Mouse (Mus musculus) myocyte (in vitro differentiated cells): ENCODE results near the gene Fcrlb. TPM values are rescaled to one million over a fixed set of nuclear protein-coding genes. Genes with fewer than 3 reads are reported as not detected.

Source experiments
- H3K27me3 ChIP-seq: one replicate; pipeline ENCODE4 v1.6.1; 2011; ENCODE audit not compliant: control insufficient read depth, insufficient read depth, insufficient read length
- H3K36me3 ChIP-seq: one replicate; pipeline ENCODE4 v1.6.1; 2011; ENCODE audit not compliant: control insufficient read depth, insufficient read depth
- H3K4me2 ChIP-seq: one replicate; pipeline ENCODE4 v1.6.1; 2011; ENCODE audit warnings: low read depth, control low read depth
- H3K4me3 ChIP-seq: one replicate; pipeline ENCODE4 v1.5.1; 2011; ENCODE audit warnings: mild to moderate bottlenecking, control low read depth, moderate library complexity
- H3K79me2 ChIP-seq: one replicate; pipeline ENCODE4 v1.6.1; 2011; ENCODE audit not compliant: control insufficient read depth, insufficient read depth
- H3ac ChIP-seq: one replicate; pipeline ENCODE4 v1.6.1; 2011; ENCODE audit not compliant: control insufficient read depth, insufficient read length
- CEBPB ChIP-seq: IDR thresholded peaks from 2 replicates; pipeline ENCODE4 v1.6.1; 2011; ENCODE audit warnings: mild to moderate bottlenecking, moderate library complexity; ENCODE audit not compliant: poor library complexity, insufficient read depth, severe bottlenecking
- E2F4 ChIP-seq: IDR thresholded peaks from one replicate; pipeline ENCODE4 v1.6.1; 2011; ENCODE audit warnings: mild to moderate bottlenecking, control low read depth, moderate library complexity; ENCODE audit not compliant: insufficient read depth
- MAX ChIP-seq: IDR thresholded peaks from one replicate; pipeline ENCODE4 v1.6.1; 2011; ENCODE audit warnings: low read depth, mild to moderate bottlenecking, control low read depth
- MYOD1 ChIP-seq, 3 experiments: IDR thresholded peaks; one replicate each; pipeline ENCODE4 v1.6.1; 2011; ENCODE audit warnings: control low read depth in 2 of 3, low read depth in 2 of 3, mild to moderate bottlenecking in 2 of 3, moderate library complexity in 1 of 3; ENCODE audit not compliant: insufficient read length in 2 of 3, control insufficient read depth in 1 of 3
- MYOG ChIP-seq, 3 experiments: IDR thresholded peaks; one replicate each; pipeline ENCODE4 v1.6.1; 2011; ENCODE audit warnings: control low read depth in 2 of 3, low read depth in 2 of 3, mild to moderate bottlenecking in 2 of 3; ENCODE audit not compliant: insufficient read length in 2 of 3, control insufficient read depth in 1 of 3, insufficient read depth in 1 of 3
- POLR2A ChIP-seq: IDR thresholded peaks from one replicate; pipeline ENCODE4 v1.6.1; 2011; ENCODE audit warnings: low read depth, mild to moderate bottlenecking, control low read depth, moderate library complexity; ENCODE audit not compliant: insufficient read length
- POLR2AphosphoS2 ChIP-seq: IDR thresholded peaks from one replicate; pipeline ENCODE4 v1.6.1; 2011; ENCODE audit warnings: low read depth, control low read depth; ENCODE audit not compliant: insufficient read length
- REST ChIP-seq: IDR thresholded peaks from one replicate; pipeline ENCODE4 v1.6.1; 2011; ENCODE audit warnings: mild to moderate bottlenecking, control low read depth, moderate library complexity; ENCODE audit not compliant: insufficient read depth, insufficient read length
- SRF ChIP-seq: IDR thresholded peaks from one replicate; pipeline ENCODE4 v1.6.1; 2011; ENCODE audit warnings: low read depth; ENCODE audit not compliant: control insufficient read depth, insufficient read length
- TCF12 ChIP-seq: IDR thresholded peaks from one replicate; pipeline ENCODE4 v1.6.1; 2011; ENCODE audit warnings: mild to moderate bottlenecking, control low read depth; ENCODE audit not compliant: poor library complexity, insufficient read depth, severe bottlenecking
- TCF3 ChIP-seq: IDR thresholded peaks from one replicate; pipeline ENCODE4 v1.6.1; 2011; ENCODE audit warnings: low read depth, control low read depth; ENCODE audit not compliant: insufficient read length
- USF1 ChIP-seq: IDR thresholded peaks from one replicate; pipeline ENCODE4 v1.6.1; 2011; ENCODE audit warnings: low read depth, mild to moderate bottlenecking, control low read depth, moderate library complexity
- polyA plus RNA-seq: library from polyadenylated mRNA; unstranded; fragments of >200 nt; fragmentation: generic; extraction: Trizol; gene quantifications from one replicate; pipeline ENCODE4 v1.2.1, GENCODE M21; 2012; ENCODE audit warnings: missing spikeins

Fcrlb gene
- polyA plus RNA-seq, 1 experiment, result 1.6 TPM

GRCm38 (mm10) chr1:170867691-170868105, 45.0 kb downstream of the Fcrlb start, which contains the start of gene Atf6:
Atf6 (minus strand) TSS chr1:170867771.
- Histone ChIP-seq H3K4me3 (peak within 1 kb of the TSS; percentile 97), H3K27me3 (no peaks in the 10 kb centered on the region), H3ac (peak within 1 kb of the TSS; percentile 48), H3K36me3 (no peaks in the 10 kb centered on the region), H3K79me2 (peaks cover 49% of the 10 kb centered on the region), H3K4me2 (peak within 1 kb of the TSS; percentile 74)
- no peak for TF ChIP-seq MAX
- peak; percentile 85 for TF ChIP-seq POLR2AphosphoS2
- no peak for TF ChIP-seq MYOG (IDR thresholded peaks at IDR 0.05; ENCODE audit: control insufficient read depth in 1 of 3, insufficient read depth in 1 of 3, insufficient read length in 2 of 3, low read depth in 2 of 3)
- TF ChIP-seq TCF12, result no peak
- TF ChIP-seq E2F4, result peak; percentile 62
- TF ChIP-seq TCF3, result no peak
- peak; percentile 32 for TF ChIP-seq SRF
- no peak for TF ChIP-seq CEBPB
- peak; percentile 73 for TF ChIP-seq POLR2A
- no peak for TF ChIP-seq USF1
- peak in 1 of 3 experiments; percentile 0 for TF ChIP-seq MYOD1 (IDR thresholded peaks at IDR 0.05; ENCODE audit: control insufficient read depth in 1 of 3, insufficient read length in 2 of 3, low read depth in 2 of 3)
- no peak for TF ChIP-seq REST

DNA sequence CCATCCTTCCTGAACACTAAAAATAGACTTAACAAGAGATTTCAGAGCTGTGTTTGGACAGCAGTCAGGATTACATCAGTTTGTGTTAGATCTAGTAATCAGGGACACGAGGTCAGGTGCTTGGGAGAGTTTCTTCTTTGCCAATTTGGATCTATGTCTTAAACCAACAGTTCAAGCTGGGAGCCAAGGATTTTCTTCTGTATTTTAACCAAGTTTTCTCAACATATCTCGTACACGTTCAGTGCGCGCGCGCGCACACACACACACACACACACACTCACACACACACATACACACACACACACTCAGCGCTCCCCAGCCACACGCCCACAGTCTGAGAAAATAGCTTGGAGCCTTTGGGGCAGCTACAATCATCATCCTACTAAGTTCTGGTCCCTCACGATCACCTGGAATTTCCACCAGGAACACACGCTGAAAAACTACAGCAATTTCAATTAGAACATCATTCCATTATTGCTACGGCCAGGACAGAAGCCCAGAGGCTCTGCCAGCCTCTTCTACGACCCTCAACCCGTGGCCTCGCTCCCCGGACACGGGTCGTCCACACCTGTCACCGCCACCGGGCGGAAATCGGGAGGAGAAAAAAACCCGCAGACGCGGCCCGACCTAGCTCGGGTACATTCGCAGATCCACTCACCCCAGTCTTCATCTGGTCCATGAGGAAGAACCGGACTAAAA, 45.6 kb downstream of the Fcrlb start:
- Histone ChIP-seq H3K79me2 (peaks cover 54% of the 10 kb centered on the region), H3ac (peak overlapping the region; percentile 48), H3K4me3 (peak overlapping the region; percentile 97), H3K27me3 (no peaks in the 10 kb centered on the region), H3K36me3 (no peaks in the 10 kb centered on the region), H3K4me2 (peak overlapping the region; percentile 74)
- peak in 1 of 3 experiments; percentile 19 for TF ChIP-seq MYOG (IDR thresholded peaks at IDR 0.05; ENCODE audit: control insufficient read depth in 1 of 3, insufficient read depth in 1 of 3, insufficient read length in 2 of 3, low read depth in 2 of 3)
- peak in 2 of 3 experiments; percentile 17 to 21 for TF ChIP-seq MYOD1 (IDR thresholded peaks at IDR 0.05; ENCODE audit: control insufficient read depth in 1 of 3, insufficient read length in 2 of 3, low read depth in 2 of 3)
- TF ChIP-seq SRF, result no peak

- Histone ChIP-seq H3K4me2 (peak overlapping the region; percentile 74), H3K36me3 (no peaks in the 10 kb centered on the region), H3K4me3 (peak overlapping the region; percentile 97), H3ac (no peak overlapping the region), H3K79me2 (peaks cover 72% of the 10 kb centered on the region), H3K27me3 (no peaks in the 10 kb centered on the region)
- peak in 1 of 3 experiments; percentile 17 for TF ChIP-seq MYOG (IDR thresholded peaks at IDR 0.05; ENCODE audit: control insufficient read depth in 1 of 3, insufficient read depth in 1 of 3, insufficient read length in 2 of 3, low read depth in 2 of 3)
- TF ChIP-seq MYOD1 (IDR thresholded peaks at IDR 0.05; ENCODE audit: control insufficient read depth in 1 of 3, insufficient read length in 2 of 3, low read depth in 2 of 3), result no peak
Observed at GRCm38 (mm10) chr1:170865406-170865805, 47.3 kb downstream of the Fcrlb start.

- H3K4me3 ChIP-seq, result no peak overlapping the region
- peak overlapping the region; percentile 5 for H3K4me2 ChIP-seq
- H3K27me3 ChIP-seq, result no peaks in the 10 kb centered on the region
- no peak overlapping the region for H3ac ChIP-seq
- H3K79me2 ChIP-seq, result peaks cover 77% of the 10 kb centered on the region
- H3K36me3 ChIP-seq, result no peaks in the 10 kb centered on the region
- TF ChIP-seq SRF (no peak), REST (no peak), POLR2A (no peak), E2F4 (no peak), CEBPB (no peak), MYOG (IDR thresholded peaks at IDR 0.05; ENCODE audit: control insufficient read depth in 1 of 3, insufficient read depth in 1 of 3, insufficient read length in 2 of 3, low read depth in 2 of 3) (no peak), MAX (no peak)
Observed at GRCm38 (mm10) chr1:170864754-170865153, 48.0 kb downstream of the Fcrlb start.

DNA sequence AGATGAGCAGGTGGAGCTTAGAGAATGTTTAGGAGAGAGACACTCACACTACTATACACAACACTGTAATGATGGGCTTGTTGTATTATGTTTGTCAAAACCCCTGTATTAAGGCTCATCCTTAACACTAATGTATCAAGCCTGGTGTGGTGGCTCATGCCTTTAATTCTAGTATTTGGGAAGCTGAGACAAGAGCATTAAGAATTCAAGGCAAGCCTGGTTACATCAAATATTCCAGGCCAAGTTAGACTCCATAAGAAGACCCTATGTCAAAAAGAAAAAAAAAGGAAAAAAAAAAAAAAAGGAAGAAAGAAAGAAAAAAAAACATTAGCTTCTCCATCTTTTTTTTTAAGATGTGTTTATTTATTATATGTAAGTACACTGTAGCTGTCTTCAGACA, 48.5 kb downstream of the Fcrlb start:
- H3K79me2 ChIP-seq, result peaks cover 83% of the 10 kb centered on the region
- H3ac ChIP-seq, result no peak overlapping the region
- no peak overlapping the region for H3K4me3 ChIP-seq
- H3K36me3 ChIP-seq, result no peaks in the 10 kb centered on the region
- TF ChIP-seq REST (no peak), MAX (no peak), E2F4 (no peak), MYOG (IDR thresholded peaks at IDR 0.05; ENCODE audit: control insufficient read depth in 1 of 3, insufficient read depth in 1 of 3, insufficient read length in 2 of 3, low read depth in 2 of 3) (no peak)
- H3K27me3 ChIP-seq, result no peaks in the 10 kb centered on the region
- no peak overlapping the region for H3K4me2 ChIP-seq
